Mouse (Mus musculus) left cerebral cortex, postnatal 14 days (tissue): ENCODE measurements around the gene Fchsd2. TPM values are rescaled to one million over a fixed set of nuclear protein-coding genes. Genes with fewer than 3 reads are reported as not detected.
A peak's percentile ranks its signal among the peaks of the same experiment; 100 is the strongest.
"Not testable (repeated sequence)": the region's sequence is repeated elsewhere in the genome, so short reads cannot be mapped to it uniquely, and the experiment has no call there.

ENCODE experiments used
- DNase-seq, 2 experiments: peaks; one replicate each; pipeline ENCODE4 v3.0.0; 2021 to 2022; ENCODE audit warnings: low spot score in 2 of 2, mixed read lengths in 1 of 2
- intact Hi-C: fragments of 180-260 bp; cut with DNase I; formaldehyde crosslinking; loops from one replicate; pipeline ENCODE4 v1.15.1; 2025
- total RNA-seq, 2 experiments: library from RNA; stranded (reverse); gene quantifications; 2 replicates each; pipeline ENCODE4 v1.2.3; 2021

The Fchsd2 gene
- total RNA-seq, 2 experiments from 2014 or later = 45.1 to 51.7 TPM

GRCm38 (mm10) chr7:101154883-101155282 lies 62.2 kb downstream of the Fchsd2 start:
- intact Hi-C loops, DNase-seq: not testable (repeated sequence)

GRCm38 (mm10) chr7:101155284-101155683 lies 62.6 kb downstream of the Fchsd2 start:
- intact Hi-C loops = no loop called here
- no peak for DNase-seq

GRCm38 (mm10) chr7:101160266-101160665 lies 67.6 kb downstream of the Fchsd2 start:
- peak in 1 of 2 experiments; percentile 45 for DNase-seq
- intact Hi-C loops = no loop called here

- no peak for DNase-seq
- intact Hi-C loops = no loop called here
Observed at GRCm38 (mm10) chr7:101162781-101163180, 70.1 kb downstream of the Fchsd2 start.

- DNase-seq = no peak
- intact Hi-C loops = no loop called here
Observed at GRCm38 (mm10) chr7:101163878-101164277, 71.2 kb downstream of the Fchsd2 start.

- no peak for DNase-seq
- intact Hi-C loops = no loop called here
Observed at GRCm38 (mm10) chr7:101166568-101166967, 73.9 kb downstream of the Fchsd2 start.

GRCm38 (mm10) chr7:101170482-101170881 lies 77.8 kb downstream of the Fchsd2 start:
- no peak for DNase-seq

GRCm38 (mm10) chr7:101171002-101171401 lies 78.3 kb downstream of the Fchsd2 start:
- intact Hi-C loops = no loop called here
- DNase-seq = no peak

More at GRCm38 (mm10) chr7:101170482-101170881, 77.8 kb downstream of the Fchsd2 start:
- intact Hi-C loops = no loop called here

GRCm38 (mm10) chr7:101173331-101173730 lies 80.7 kb downstream of the Fchsd2 start:
- no peak for DNase-seq
- intact Hi-C loops = no loop called here

- no peak for DNase-seq
- intact Hi-C loops = no loop called here
Observed at GRCm38 (mm10) chr7:101178751-101179150, 86.1 kb downstream of the Fchsd2 start.

GRCm38 (mm10) chr7:101191326-101191969 lies 98.8 kb downstream of the Fchsd2 start:
- peak in 1 of 2 experiments; percentile 18 for DNase-seq

GRCm38 (mm10) chr7:101210826-101211225 lies 118.2 kb downstream of the Fchsd2 start:
- intact Hi-C loops = no loop called here
- DNase-seq = no peak

More at GRCm38 (mm10) chr7:101191326-101191969, 98.8 kb downstream of the Fchsd2 start:
- intact Hi-C loops = no loop called here

- intact Hi-C loops = no loop called here
- no peak for DNase-seq
Observed at GRCm38 (mm10) chr7:101213515-101214263, 121.0 kb downstream of the Fchsd2 start.

GRCm38 (mm10) chr7:101216724-101217123 lies 124.1 kb downstream of the Fchsd2 start:
- intact Hi-C loops = no loop called here
- no peak for DNase-seq

GRCm38 (mm10) chr7:101223501-101223900 lies 130.8 kb downstream of the Fchsd2 start:
- intact Hi-C loops = no loop called here

GRCm38 (mm10) chr7:101229336-101229735 lies 136.7 kb downstream of the Fchsd2 start:
- DNase-seq = no peak
- intact Hi-C loops = no loop called here

More at GRCm38 (mm10) chr7:101223501-101223900, 130.8 kb downstream of the Fchsd2 start:
- DNase-seq = no peak

GRCm38 (mm10) chr7:101231458-101231857 lies 138.8 kb downstream of the Fchsd2 start:
- peak; percentile 36 to 57 for DNase-seq
- intact Hi-C loops = loop anchor here (5.0 kb wide), 2 partner anchors 124 to 169 kb away; no protein-coding TSS in a partner anchor

GRCm38 (mm10) chr7:101232716-101233115 lies 140.1 kb downstream of the Fchsd2 start:
- intact Hi-C loops = loop anchor here (5.0 kb wide), 2 partner anchors 125 to 170 kb away; no protein-coding TSS in a partner anchor
- no peak for DNase-seq

GRCm38 (mm10) chr7:101236712-101237473 lies 144.2 kb downstream of the Fchsd2 start:
- DNase-seq = peak in 1 of 2 experiments; percentile 34
- intact Hi-C loops = no loop called here

- intact Hi-C loops = no loop called here
- no peak for DNase-seq
Observed at GRCm38 (mm10) chr7:101248760-101249159, 156.1 kb downstream of the Fchsd2 start.
